Mouse (Mus musculus) embryonic facial prominence, embryonic 10.5 days (tissue): ENCODE results near the gene Ptms. TPM values are rescaled to one million over a fixed set of nuclear protein-coding genes. Genes with fewer than 3 reads are reported as not detected.
"Not testable (repeated sequence)": the region's sequence is repeated elsewhere in the genome, so short reads cannot be mapped to it uniquely, and the experiment has no call there.

Source experiments
- DNase-seq: peaks from one replicate; pipeline ENCODE4 v3.0.0-alpha.2; 2017; ENCODE audit warnings: low spot score
- H3K27ac ChIP-seq: fragments of 300-500 bp; sonication (generic); replicated peaks from 2 replicates; pipeline ENCODE4 v1.5.1; 2016; ENCODE audit warnings: mild to moderate bottlenecking
- H3K27me3 ChIP-seq: fragments of 300-500 bp; sonication (generic); replicated peaks from 2 replicates; pipeline ENCODE4 v1.6.1; 2016; ENCODE audit warnings: low read depth, mild to moderate bottlenecking; ENCODE audit not compliant: poor library complexity, severe bottlenecking
- H3K36me3 ChIP-seq: fragments of 300-500 bp; sonication (generic); replicated peaks from 2 replicates; pipeline ENCODE4 v1.6.1; 2016; ENCODE audit warnings: mild to moderate bottlenecking, moderate library complexity
- H3K4me1 ChIP-seq: fragments of 300-500 bp; sonication (generic); 2 replicates; pipeline ENCODE4 v1.6.1; 2016
- H3K4me3 ChIP-seq: fragments of 300-500 bp; sonication (generic); 2 replicates; pipeline ENCODE4 v1.5.1; 2016; ENCODE audit warnings: mild to moderate bottlenecking, moderate library complexity
- H3K9me3 ChIP-seq: fragments of 300-500 bp; sonication (generic); 2 replicates; pipeline ENCODE4 v1.6.1; 2016; ENCODE audit warnings: mild to moderate bottlenecking
- WGBS: fragments of 180-500 bp; shearing (Covaris S2); methylation state at CpG from one replicate; pipeline ENCODE4 v1.1.7; 2016; 5-methylcytosine and 5-hydroxymethylcytosine counted together
- polyA plus RNA-seq: library from polyadenylated mRNA; unstranded; fragments of >200 nt; fragmentation: Nextera tagmentation; extraction: Ambion mirVana; gene quantifications from 2 replicates; pipeline ENCODE4 v1.2.1, GENCODE M21; 2016

Gene Ptms
- polyA plus RNA-seq, 1 experiment from 2014 or later, result 213 TPM

GRCm38 (mm10) chr6:124894113-124894512 is 25.8 kb downstream of the Ptms start:
- H3K27me3 ChIP-seq, H3K4me1 ChIP-seq, H3K27ac ChIP-seq, H3K36me3 ChIP-seq, DNase-seq, H3K4me3 ChIP-seq, H3K9me3 ChIP-seq: not testable (repeated sequence)
- 90% methylated on average over 2 of the region's 2 CpGs for WGBS

GRCm38 (mm10) chr6:124890997-124891396 is 28.9 kb downstream of the Ptms start:
- H3K27me3 ChIP-seq, result no peaks in the 10 kb centered on the region
- no peak overlapping the region for H3K4me3 ChIP-seq
- H3K4me1 ChIP-seq, result no peaks in the 10 kb centered on the region
- no peaks in the 10 kb centered on the region for H3K36me3 ChIP-seq
- no peak for DNase-seq
- no peaks in the 10 kb centered on the region for H3K9me3 ChIP-seq
- 73% methylated on average over 6 of the region's 6 CpGs for WGBS
- H3K27ac ChIP-seq, result no peak overlapping the region

GRCm38 (mm10) chr6:124888555-124889125 is 31.3 kb downstream of the Ptms start:
- DNase-seq, result no peak
- Histone ChIP-seq H3K4me3 (no peak overlapping the region), H3K9me3 (no peaks in the 10 kb centered on the region), H3K27ac (no peak overlapping the region), H3K4me1 (no peaks in the 10 kb centered on the region), H3K36me3 (no peaks in the 10 kb centered on the region), H3K27me3 (no peaks in the 10 kb centered on the region)
- 87% methylated on average over 6 of the region's 6 CpGs for WGBS

GRCm38 (mm10) chr6:124887986-124888385 is 31.9 kb downstream of the Ptms start, which contains the start of gene Cd4:
Cd4 (minus strand) TSS chr6:124888221.
- 89% methylated on average over 9 of the region's 9 CpGs for WGBS
- DNase-seq, result no peak
- H3K9me3 ChIP-seq, result no peaks in the 10 kb centered on the region

GRCm38 (mm10) chr6:124885956-124886381 is 33.9 kb downstream of the Ptms start:
- H3K4me3 ChIP-seq, result no peak overlapping the region
- WGBS, result 90% methylated on average over 8 of the region's 8 CpGs

More at GRCm38 (mm10) chr6:124887986-124888385, 31.9 kb downstream of the Ptms start, which contains the start of gene Cd4:
- Histone ChIP-seq H3K36me3 (no peaks in the 10 kb centered on the region), H3K4me3 (no peak within 1 kb of the TSS), H3K4me1 (no peaks in the 10 kb centered on the region), H3K27ac (no peak within 1 kb of the TSS), H3K27me3 (no peaks in the 10 kb centered on the region)

GRCm38 (mm10) chr6:124884714-124885500 is 35.0 kb downstream of the Ptms start:
- DNase-seq, result no peak
- WGBS, result 78% methylated on average over 10 of the region's 10 CpGs

More at GRCm38 (mm10) chr6:124885956-124886381, 33.9 kb downstream of the Ptms start:
- Histone ChIP-seq H3K4me1 (no peaks in the 10 kb centered on the region), H3K27ac (no peak overlapping the region), H3K9me3 (no peaks in the 10 kb centered on the region), H3K36me3 (no peaks in the 10 kb centered on the region), H3K27me3 (no peaks in the 10 kb centered on the region; the same call in 1 of the 2 replicates)
- DNase-seq, result no peak

GRCm38 (mm10) chr6:124883351-124883750 is 36.6 kb downstream of the Ptms start:
- Histone ChIP-seq H3K4me1 (no peaks in the 10 kb centered on the region), H3K27me3 (no peaks in the 10 kb centered on the region; the same call in 1 of the 2 replicates), H3K4me3 (no peak overlapping the region), H3K36me3 (no peaks in the 10 kb centered on the region), H3K9me3 (no peaks in the 10 kb centered on the region), H3K27ac (no peak overlapping the region)
- WGBS, result 82% methylated on average over 10 of the region's 10 CpGs
- DNase-seq, result no peak

More at GRCm38 (mm10) chr6:124884714-124885500, 35.0 kb downstream of the Ptms start:
- Histone ChIP-seq H3K4me1 (no peaks in the 10 kb centered on the region), H3K9me3 (no peaks in the 10 kb centered on the region), H3K27ac (no peak overlapping the region), H3K4me3 (no peak overlapping the region), H3K27me3 (no peaks in the 10 kb centered on the region; the same call in 1 of the 2 replicates), H3K36me3 (no peaks in the 10 kb centered on the region)

- WGBS, result 91% methylated on average over 9 of the region's 9 CpGs
- H3K27me3 ChIP-seq, result no peaks in the 10 kb centered on the region; the same call in 1 of the 2 replicates
- H3K9me3 ChIP-seq, result no peaks in the 10 kb centered on the region
- H3K4me1 ChIP-seq, result no peaks in the 10 kb centered on the region
- H3K36me3 ChIP-seq, result no peaks in the 10 kb centered on the region
- no peak overlapping the region for H3K27ac ChIP-seq
- no peak overlapping the region for H3K4me3 ChIP-seq
- DNase-seq, result no peak
Observed at GRCm38 (mm10) chr6:124881821-124882220, 38.1 kb downstream of the Ptms start.

GRCm38 (mm10) chr6:124879390-124879789 is 40.5 kb downstream of the Ptms start:
- no peak overlapping the region for H3K4me3 ChIP-seq
- H3K36me3 ChIP-seq, result no peaks in the 10 kb centered on the region
- H3K4me1 ChIP-seq, result peaks cover 2% of the 10 kb centered on the region; the same call in 1 of the 2 replicates
- 59% methylated on average over 6 of the region's 6 CpGs for WGBS
- H3K27ac ChIP-seq, result no peak overlapping the region
- no peaks in the 10 kb centered on the region; the same call in 1 of the 2 replicates for H3K27me3 ChIP-seq
- DNase-seq, result no peak
- no peaks in the 10 kb centered on the region for H3K9me3 ChIP-seq

- Histone ChIP-seq H3K36me3 (no peaks in the 10 kb centered on the region), H3K4me3 (no peak overlapping the region), H3K27ac (no peak overlapping the region), H3K9me3 (no peaks in the 10 kb centered on the region), H3K27me3 (no peaks in the 10 kb centered on the region), H3K4me1 (peaks cover 5% of the 10 kb centered on the region; the same call in 1 of the 2 replicates)
- DNase-seq, result no peak
- WGBS, result 40% methylated on average over 3 of the region's 3 CpGs
Observed at GRCm38 (mm10) chr6:124874348-124874747, 45.6 kb downstream of the Ptms start.

- peaks cover 64% of the 10 kb centered on the region for H3K27me3 ChIP-seq
- no peak overlapping the region for H3K27ac ChIP-seq
- WGBS, result 56% methylated on average over 6 of the region's 7 CpGs
- no peak overlapping the region for H3K4me3 ChIP-seq
- H3K4me1 ChIP-seq, result peaks cover 48% of the 10 kb centered on the region
- no peaks in the 10 kb centered on the region for H3K36me3 ChIP-seq
- DNase-seq, result no peak
- no peaks in the 10 kb centered on the region for H3K9me3 ChIP-seq
Observed at GRCm38 (mm10) chr6:124866560-124866959, 53.3 kb downstream of the Ptms start.

GRCm38 (mm10) chr6:124865766-124866362 is 54.0 kb downstream of the Ptms start:
- Histone ChIP-seq H3K4me1 (peaks cover 55% of the 10 kb centered on the region), H3K9me3 (no peaks in the 10 kb centered on the region), H3K4me3 (no peak overlapping the region), H3K36me3 (no peaks in the 10 kb centered on the region), H3K27me3 (peaks cover 71% of the 10 kb centered on the region), H3K27ac (peak overlapping the region; percentile 24)
- no peak for DNase-seq
- 59% methylated on average over 18 of the region's 18 CpGs for WGBS
